Mouse (Mus musculus) layer of hippocampus, postnatal 10 days (tissue): ENCODE data around the gene Eloa. TPM values are rescaled to one million over a fixed set of nuclear protein-coding genes. Genes with fewer than 3 reads are reported as not detected.
"Not testable (repeated sequence)": the region's sequence is repeated elsewhere in the genome, so short reads cannot be mapped to it uniquely, and the experiment has no call there.

Experiments
- DNase-seq, 2 experiments: peaks; one replicate each; pipeline ENCODE4 v3.0.0; 2021; ENCODE audit warnings: low spot score in 2 of 2
- total RNA-seq, 2 experiments: library from RNA; stranded (reverse); gene quantifications; 2 replicates each; pipeline ENCODE4 v1.2.3; 2021

Gene Eloa
- total RNA-seq, 2 experiments from 2014 or later = 32.5 to 33.6 TPM

DNA sequence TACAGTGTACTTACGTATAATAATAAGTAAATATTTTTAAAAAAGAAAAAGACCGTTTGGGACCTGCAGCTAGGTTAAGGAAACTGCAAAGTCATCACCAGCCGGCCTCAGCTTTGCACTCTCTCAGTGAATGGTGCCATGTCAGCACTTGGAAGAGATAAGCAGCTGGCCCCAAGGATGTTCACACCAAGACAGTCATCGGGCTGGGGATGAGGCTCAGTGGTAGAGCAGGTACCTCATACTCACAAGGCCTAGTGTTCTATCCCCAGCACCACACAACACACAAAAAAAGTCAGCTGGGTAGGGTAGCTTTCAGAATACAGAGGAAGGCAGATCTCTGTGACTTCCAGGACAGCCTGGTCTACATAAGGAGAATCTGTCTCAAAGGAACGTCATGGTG lies 36.4 kb downstream of the Eloa start:
- no peak for DNase-seq

DNA sequence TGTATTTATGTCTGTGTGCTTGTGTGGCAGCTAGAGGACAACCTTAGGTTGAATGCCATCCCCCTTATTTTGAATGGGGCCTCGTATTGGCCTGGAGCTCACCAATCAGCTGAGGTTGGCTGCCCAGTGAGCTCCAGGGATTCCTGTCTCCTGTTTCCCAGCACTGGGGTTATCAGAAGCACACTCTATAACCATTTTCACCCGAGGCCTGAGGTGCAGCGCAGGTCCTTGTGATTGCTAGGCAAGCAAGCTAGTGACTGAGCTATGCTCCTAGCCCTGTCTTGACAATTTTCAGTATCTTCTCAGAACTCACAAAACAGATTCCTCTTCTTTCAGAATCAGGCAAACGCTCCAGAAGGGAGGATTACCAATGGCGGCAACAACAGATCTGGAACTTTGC lies 37.0 kb downstream of the Eloa start:
- no peak for DNase-seq

DNA sequence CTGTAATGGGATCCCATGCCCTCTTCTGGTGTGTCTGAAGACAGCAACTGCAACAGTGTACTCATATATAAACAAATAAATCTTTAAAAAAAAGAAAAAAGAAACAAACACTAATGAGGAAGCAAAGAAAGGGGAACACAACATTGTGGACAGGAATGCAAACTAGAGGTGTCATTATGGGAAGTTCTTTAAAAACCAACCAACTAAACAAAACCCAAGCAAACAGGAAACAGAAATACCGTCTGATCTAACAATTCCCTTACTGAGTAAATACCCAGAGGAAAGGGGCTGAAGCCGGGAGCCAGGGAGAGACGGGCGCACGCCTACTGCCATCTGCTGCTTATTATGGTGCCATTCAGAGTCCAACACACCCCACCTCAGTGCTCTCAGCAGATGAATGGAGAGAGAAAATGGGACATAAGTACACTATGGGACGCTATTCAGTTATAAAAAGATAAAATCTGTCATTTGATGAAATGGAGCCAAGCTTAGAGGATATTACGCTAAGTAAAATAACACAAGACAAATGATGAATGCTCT lies 40.0 kb downstream of the Eloa start:
- DNase-seq = peak; percentile 62 to 69

DNA sequence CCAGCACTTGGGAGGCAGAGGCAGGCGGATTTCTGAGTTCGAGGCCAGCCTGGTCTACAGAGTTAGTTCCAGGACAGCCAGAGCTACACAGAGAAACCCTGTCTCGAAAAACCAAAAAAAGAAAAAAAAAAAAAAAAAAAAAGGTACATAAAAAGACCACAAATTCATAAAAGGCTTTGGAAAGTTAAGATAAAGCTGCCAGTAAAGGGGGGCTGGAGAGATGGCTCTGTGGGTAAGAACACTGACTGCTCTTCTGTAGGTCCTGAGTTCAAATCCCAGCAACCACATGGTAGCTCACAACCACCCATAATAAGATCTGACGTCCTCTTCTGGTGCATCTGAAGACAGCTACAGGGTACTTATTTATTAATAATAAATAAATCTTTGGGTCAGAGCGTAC lies 41.3 kb downstream of the Eloa start:
- not testable (repeated sequence) for DNase-seq

DNA sequence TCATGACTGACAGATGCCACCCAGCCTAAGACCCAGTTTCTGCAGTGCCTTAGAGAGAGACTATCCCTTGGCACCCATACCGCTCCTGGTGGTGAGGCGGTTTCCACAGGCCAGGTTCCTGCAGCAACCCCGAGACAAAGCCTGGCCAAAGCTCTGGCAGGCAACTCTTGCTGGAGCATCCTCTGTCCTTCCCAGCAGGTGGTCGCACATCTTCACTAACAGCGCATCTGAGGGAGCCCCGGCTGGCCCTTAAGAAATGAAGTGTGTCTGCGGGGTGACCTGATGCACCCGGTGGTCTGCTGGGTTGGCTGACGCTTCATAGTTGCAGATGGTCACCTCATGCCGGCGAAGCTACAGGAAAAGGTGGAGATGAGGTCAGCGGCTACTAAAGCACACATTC lies 45.4 kb downstream of the Eloa start:
- no peak for DNase-seq

DNA sequence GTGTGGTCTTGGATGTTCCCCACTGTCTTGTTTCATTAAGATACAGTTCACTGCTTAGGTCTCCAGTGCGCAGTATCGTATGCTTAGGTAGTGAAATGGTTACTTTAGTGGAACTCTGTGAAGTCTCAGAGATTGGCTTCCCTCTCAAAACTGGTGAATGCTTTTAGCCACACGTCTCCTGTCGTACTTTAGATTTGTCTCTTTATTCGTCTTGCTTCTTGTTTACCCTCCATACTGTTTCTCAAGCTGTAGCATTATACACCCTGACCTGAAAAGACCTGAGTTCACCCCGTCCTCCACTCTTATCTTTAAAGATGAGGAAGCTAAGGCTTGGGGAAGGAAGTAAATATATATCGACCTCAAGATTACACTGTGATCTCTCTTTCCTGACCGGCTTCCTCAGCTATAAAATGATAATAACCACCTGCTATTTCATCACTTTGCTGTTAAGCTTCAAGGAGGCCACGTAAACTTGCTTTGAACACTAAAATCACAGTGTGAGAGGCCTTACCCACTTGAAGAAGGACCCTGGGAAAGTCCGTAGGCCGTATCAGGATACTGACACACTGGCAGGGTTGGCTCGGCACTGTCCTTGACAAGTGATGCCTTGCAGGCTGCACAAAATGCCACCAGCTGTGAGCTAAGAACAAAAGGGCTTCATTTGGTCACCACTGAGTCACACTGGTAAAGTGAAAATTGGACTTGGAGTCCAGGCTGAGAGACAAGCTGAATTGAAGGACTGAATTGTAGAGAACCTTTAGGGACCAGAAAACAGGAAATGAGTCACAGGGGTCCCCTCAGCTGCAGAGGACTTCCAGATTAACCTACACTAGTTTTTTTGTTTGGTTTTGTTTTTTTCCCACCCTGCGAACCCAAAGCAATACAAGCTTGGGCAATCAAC lies 48.4 kb downstream of the Eloa start:
- DNase-seq = no peak

DNA sequence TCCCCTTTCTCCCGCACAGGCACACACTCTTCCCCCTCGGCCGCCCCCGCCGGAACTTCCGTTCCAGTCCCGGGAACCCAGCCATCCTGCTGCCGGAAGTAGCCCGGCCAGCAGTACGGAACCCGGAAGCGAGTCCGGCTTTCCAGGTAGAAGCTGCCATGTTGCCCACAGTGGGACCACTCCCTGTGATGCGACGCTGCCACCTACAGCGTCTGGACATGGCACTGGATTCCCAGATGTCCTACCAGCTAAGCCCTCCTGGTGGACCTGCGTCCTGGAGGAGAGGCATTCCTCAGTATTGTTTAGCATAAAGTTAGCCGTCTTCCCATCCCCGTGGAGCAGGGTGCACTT lies 49.0 kb downstream of the Eloa start, which contains the start of gene Lypla2:
TSS of gene Lypla2 (minus strand) at position 71 of the 351 bp plus-strand sequence.
- DNase-seq = peak; percentile 90 to 92

DNA sequence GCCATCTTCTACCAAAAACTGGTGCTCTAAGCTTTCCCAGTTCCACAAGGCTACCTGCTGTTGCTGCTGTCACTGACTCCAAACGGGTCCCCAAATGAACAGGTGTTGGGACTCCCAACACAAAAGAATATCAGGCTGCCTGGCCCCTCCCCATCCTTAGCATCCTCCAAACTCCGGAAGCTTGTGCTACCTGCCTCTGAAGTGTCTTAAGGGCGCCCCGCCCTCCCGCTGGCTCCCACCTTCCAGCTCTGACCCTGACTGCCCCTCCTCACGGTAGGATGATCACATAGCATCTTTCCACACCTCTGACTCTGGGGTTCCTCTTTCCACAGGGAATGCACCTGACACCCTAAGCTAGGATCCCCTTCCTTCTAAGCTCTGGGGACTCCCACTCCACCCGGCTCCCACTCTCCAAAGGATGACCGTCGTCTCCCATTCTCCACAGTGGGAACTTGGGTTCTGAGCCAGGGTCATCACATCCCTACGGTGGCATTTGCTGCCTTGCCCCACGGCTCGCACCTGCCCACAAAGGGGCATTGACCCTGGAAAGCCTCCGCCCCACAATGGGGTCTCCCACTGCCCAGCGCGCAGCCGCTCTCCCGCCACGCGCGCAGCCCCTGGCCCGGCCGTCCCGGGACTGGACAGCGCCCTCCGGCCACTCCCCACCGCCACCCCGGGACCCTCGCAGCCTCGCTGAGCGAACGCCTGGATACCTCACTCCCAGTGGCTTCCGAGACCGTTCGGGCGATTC lies 49.6 kb downstream of the Eloa start:
- no peak for DNase-seq

DNA sequence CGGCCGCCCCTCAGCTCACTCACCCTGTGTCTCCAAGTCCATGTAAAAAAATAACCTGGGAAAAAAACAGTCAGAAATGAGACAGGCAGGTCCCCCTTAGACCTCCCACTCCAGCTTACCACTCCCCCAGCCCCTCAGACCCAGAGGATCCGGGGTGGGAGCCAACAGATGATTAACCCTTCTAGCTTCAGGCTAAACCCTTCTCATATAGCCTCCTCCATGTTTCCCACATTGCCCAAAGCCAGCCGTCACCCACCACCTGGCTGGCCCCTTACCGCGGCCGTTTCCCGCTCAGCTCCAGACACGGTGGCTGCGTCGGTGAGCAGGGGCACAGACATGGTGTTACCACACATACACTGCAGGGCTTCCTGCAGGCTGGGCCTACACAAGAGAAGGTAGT lies 51.0 kb downstream of the Eloa start:
- no peak for DNase-seq

DNA sequence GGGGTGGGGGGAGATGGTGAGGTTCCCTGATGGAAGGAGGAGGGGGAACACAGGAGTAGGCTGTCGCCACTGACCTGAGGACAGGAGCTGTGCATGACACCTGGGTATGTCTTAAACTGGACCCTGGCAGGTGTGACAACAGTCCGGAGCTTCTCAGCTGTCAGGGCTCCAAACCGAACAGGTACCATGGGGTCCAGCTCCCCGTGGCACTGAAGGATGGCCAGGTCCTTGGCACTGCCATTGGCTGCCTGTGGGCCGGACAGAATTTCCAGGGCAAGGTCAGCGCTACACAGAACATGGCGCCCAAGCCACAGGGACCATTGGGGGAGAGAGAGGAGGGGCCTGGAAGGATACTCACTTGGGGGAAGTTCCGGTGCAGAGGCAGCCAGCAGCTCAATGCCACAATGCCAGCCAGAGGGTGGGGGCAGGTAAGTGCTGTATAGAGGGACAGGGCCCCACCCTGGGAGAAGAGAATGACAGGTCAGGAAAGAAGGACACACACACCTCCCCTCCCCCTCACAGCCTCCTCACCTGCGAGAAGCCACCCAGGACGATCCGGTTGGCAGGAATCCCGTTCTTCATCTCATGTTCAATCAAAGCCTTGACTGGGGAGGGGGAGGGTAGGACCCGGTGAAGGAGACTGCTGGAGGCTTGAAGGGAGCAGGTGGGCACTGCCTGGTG lies 52.4 kb downstream of the Eloa start:
- no peak for DNase-seq

DNA sequence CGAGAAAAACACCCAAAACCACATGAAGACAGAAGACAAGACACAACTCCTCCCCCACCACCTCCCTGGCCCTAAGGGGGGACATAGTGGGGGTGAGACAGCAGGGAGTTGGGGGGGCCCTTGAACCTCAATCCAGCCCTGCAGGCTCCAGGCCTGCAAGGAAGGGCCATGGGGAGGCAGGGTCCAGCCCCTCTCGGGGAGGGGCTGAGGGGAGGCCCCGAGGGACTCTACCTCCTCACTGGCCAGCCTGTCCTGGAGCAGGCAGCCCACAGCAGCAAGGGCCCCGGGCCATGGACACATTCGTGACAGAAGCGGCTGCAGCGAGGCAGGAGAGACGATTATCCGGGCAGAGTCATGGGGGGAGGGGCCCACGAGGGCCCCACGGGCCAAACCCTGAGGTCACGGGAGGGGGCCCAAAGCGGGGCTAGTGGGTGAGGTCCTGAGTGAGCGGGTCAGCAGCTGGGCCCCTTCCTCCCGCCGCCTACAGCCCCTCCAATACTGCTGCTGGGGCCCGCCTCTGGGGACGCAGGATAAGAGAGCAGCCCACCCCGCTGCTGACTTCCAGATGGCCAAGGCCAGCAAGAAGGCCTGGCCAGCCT lies 53.2 kb downstream of the Eloa start:
- DNase-seq = no peak

DNA sequence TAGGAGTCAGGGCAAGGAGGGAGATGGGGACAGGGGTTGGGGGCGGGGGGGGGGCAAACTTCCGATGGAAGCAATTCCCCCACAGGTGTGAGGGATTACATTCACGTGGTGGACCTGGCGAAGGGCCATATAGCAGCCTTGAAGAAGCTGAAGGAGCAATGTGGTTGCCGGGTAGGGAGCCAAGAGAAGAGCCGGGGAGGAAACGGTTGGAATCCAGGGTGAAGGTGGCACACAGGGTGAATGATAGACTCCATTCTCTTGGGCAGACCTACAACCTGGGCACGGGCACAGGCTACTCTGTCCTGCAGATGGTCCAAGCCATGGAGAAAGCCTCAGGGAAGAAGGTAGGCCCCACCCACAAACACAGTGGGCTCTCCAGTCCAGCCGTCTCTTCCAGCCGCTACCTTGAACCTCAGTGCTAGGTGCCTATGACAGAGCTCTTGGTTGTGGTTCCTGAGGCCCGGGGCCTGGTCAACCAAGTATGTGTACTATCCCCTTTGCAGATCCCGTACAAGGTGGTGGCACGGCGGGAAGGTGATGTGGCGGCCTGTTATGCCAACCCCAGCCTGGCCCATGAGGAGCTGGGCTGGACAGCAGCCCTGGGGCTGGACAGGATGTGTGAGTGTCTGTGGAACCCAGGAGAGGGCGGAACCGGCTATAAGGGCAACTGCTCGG lies 54.3 kb downstream of the Eloa start:
- DNase-seq = no peak

DNA sequence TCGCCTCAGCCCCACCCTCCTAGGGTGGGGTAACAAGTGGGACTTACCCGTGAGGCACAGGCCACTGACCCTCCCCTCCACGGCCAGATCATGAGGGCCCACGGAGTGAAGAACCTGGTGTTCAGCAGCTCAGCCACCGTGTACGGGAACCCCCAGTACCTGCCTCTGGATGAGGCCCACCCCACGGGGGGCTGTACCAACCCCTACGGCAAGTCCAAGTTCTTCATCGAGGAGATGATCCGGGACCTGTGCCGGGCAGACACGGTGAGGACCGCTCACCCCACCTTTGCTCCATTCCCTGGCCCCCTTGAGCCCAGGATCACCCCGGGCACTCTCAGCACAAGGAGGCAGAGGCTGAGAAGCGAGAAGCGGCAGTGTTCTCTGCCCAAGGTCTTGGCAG lies 55.3 kb downstream of the Eloa start:
- no peak for DNase-seq

DNA sequence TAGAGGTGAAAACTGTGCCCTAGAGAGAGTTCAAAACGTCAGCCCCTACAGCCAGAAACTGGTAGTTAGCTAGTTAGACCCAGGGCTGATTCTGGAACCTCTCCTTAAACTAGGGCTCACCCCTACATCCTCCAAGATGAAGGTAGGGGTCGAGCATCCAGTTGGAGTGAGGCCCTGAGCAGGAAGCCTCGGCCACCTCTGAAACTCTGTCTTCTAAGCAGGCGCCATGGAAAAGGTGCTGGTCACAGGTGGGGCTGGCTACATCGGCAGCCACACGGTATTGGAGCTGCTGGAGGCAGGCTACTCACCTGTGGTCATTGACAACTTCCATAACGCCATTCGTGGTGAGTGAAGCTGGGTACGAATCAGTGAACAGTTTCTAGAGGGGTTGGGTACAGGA lies 56.5 kb downstream of the Eloa start:
- no peak for DNase-seq

DNA sequence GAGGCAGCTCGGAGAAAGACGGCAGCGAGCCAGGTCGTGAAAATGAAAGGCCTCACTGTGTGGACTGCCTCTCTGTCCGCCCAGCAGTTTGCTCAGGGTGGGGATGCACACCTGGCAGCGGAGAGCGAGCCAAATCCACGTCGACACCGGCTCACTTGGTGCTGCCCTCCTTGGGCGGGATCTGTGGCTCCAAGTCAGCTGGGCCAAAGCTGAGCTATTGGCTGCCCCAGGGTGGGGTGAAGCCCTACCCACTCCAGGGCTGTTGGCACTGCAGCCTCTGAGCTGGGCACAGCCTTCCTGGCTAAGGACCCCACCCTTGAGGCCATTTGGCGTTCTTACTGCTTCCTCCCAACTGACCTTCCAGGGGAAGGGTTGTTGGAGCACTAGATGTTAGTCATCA lies 57.1 kb downstream of the Eloa start:
- peak; percentile 59 to 67 for DNase-seq

DNA sequence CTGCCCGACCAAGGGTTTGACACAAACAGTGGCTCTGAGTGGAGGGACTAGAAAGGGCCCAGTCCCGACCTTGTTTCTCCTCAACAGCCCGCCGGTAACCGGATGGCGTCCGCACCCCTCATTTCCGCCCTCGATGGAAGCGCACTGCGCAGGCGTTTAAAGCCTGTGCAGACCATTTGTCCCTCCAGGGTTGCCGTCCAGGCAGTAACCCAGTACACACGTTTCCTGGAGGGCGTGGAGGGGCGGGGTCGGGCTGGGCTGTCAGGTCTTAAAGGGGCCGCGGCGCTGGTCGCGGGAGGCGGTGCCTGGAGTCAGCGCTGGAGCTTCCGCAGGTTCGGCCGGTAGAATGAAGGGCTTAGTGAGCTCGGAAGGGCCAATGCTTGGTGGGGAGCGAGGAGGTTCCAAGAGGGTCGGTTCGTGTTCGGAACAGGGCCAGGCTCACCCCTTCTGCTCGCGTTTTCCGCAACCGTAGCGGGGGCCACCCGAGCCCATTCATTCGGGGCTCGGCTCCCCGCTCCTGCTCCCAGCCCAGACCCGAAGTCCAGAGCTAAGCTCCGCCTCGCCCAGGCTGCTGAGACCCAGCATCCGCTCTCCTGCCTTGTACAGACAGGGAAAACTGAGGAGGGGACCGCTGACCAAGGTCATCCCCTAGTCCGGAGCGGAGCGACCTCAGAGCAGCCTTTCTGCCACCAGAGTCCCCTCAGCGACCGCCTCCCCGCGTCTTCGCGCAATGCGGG lies 57.9 kb downstream of the Eloa start, which contains the start of gene Gale:
TSS of gene Gale (plus strand) at position 271 of the 737 bp plus-strand sequence.
- peak; percentile 87 to 92 for DNase-seq

DNA sequence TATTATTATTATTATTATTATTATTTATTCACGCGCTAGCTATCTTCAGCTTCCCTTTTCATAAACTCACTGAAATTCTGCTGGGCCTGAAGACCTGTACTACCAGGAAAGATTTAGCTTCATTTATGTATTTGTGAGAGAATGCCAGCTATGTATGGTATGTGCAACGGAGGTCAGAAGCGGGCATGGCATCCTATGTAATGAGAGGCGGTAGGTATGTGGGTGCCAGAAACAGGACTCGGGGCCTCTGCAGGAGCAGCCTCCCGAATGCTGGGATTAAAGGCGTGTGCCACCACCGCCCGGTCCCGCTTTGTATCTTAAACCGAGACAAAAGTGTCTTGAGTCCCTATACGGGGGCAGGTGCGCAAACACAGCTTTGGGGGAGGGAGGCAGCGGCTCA lies 58.6 kb downstream of the Eloa start:
- DNase-seq = no peak

DNA sequence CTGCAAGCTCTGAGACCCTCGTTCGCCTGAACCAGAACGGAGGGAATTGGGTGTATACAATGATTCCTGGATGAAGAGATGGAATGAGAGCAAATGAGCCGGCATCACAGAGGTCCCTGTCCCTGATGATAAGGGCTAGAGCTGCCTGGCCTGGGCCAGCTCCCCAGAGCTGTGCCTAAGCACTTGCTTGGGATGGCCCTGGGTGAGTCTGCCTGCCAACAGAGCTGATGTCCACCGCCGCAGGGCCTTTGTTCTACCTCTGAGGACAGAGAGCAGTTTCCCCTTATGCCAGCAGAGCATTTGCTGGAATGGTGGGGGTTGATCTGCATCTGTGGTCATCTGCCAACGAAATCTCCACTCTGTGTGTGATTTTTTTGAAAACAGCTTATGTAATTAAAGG lies 59.4 kb downstream of the Eloa start:
- DNase-seq = no peak

DNA sequence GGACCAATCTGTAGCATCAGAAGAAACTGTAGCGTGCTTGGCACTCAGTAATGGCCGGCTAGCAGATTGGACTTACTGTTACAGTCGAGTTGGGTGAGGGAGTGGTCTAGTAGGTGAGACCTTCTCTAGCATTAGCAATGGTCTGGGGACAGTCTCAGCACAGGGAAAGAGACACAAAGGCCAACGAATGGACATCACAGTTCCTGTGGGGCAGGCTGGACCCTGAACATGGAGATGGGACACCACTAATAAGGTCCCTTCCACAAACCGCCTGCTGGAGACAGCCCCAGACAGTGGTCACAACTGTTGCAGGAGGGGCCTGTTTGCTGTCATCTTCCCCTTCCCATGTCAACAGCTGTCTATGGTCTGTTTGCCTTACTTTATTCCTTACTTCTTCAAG lies 59.9 kb downstream of the Eloa start:
- no peak for DNase-seq

DNA sequence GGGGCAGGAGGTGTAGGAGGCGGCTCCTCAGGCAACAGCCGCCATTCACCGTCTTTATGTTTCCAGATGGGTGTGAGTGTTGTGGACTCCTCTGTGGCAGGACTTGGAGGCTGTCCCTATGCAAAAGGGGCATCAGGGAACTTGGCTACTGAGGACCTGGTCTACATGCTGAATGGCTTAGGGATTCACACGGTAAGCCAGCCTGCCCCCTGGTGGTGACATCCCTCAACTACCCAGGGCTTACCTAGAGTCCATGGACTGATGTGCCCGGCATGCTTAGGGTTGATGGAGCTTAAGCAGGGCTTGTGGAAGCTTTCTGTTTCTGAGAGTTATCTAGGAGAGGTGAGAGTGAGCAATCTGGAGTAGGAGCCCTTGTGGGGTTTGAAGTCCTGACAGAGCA lies 60.8 kb downstream of the Eloa start:
- DNase-seq = peak; percentile 80 to 81
